Mouse (Mus musculus) gastrocnemius, adult 18-20 months (tissue): ENCODE results near the gene Tmem237. TPM values are rescaled to one million over a fixed set of nuclear protein-coding genes. Genes with fewer than 3 reads are reported as not detected.
A peak's percentile ranks its signal among the peaks of the same experiment; 100 is the strongest.

ENCODE experiments used
- DNase-seq: peaks from one replicate; pipeline ENCODE4 v3.0.0; 2021; ENCODE audit warnings: low spot score
- long read RNA-seq, 2 experiments: library from polyadenylated mRNA; stranded (forward); transcript quantifications; one replicate each; pipeline ENCODE4 v2.0.0; 2021
- total RNA-seq, 2 experiments: library from RNA; stranded (reverse); gene quantifications; 2 replicates each; pipeline ENCODE4 v1.2.3; 2021

Gene Tmem237
- total RNA-seq = 1 to 10 TPM; 3.2 to 4.4 TPM
- long read RNA-seq, experiment 1 = 0 reads
- long read RNA-seq, experiment 2 = 0 reads

DNA sequence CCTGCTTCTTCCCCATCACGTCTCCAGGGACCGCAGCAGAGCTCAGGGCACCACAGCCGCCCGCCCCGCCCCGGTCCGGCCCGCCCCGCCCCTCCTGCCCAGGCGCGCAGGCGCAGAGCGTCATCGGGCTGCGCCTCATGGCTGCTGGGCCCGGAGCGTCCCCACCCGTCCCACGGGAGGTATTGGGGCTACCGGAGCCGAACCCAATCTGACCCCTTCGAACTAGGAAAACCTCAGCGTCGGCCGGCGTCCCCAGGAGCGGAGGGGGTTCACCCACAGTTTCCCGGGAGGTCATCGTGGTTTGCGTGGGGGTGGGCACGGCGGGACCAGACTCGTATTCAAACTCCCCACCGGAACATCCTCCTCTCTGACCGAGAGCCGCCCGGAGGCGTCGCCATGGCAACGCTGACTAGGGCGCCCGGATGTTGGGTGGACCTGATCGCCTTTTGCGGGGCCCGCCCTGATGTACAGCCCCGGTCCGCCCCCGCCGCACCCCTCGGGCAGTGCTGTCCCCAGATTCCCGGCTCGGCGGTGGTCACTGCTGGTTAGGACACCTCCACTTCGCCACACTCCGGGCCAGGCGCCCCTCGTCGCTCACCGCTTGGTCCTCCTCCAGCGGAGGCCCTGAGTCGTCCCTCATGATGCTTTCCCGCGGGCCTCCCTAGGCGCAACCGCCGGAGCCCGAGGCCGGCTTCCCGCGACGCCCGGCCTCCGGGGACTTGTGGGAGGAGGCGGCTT is at the start of gene Tmem237:
Gene Tmem237 (minus strand): TSS at position 689 of the 738 bp plus-strand sequence.
- DNase-seq = peak; percentile 86

DNA sequence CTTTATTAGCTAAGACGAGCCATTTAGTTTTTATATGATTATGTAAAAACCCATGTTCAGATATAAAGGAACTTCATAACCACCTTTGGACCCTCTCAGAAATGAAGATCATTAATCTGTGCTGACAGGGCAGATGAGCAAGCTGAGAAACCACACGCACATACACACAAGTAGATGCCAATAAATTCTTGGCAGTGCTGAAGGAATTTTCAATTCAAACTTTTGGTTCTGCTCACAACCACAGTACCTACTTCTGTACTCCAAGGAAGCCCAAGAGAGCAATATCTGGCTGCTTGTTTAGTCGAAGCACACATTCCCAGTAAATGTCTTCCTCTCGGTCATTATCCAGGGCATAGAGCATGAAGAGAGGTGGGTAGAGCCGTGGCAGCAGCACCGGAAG is 49.4 kb upstream of the Tmem237 start:
- DNase-seq = no peak

DNA sequence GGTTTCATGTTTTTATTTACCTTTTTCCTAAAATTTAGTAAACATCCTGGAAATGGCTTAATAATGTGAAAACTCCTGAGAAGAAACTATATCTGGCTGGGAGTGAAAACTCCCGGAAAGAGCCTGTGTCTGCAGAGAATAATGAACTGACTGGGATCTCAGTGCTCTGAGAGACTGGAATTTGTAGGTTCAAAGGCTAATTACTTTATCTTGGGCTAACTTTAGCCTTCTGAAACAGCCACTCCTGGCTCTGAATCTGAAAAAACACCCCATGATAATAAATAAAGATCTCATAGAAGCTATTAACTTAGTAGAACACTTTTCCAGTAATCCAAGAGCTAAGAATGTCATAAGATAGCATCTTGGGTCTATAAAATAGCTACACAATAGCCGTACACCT is 48.3 kb upstream of the Tmem237 start:
- DNase-seq = no peak

DNA sequence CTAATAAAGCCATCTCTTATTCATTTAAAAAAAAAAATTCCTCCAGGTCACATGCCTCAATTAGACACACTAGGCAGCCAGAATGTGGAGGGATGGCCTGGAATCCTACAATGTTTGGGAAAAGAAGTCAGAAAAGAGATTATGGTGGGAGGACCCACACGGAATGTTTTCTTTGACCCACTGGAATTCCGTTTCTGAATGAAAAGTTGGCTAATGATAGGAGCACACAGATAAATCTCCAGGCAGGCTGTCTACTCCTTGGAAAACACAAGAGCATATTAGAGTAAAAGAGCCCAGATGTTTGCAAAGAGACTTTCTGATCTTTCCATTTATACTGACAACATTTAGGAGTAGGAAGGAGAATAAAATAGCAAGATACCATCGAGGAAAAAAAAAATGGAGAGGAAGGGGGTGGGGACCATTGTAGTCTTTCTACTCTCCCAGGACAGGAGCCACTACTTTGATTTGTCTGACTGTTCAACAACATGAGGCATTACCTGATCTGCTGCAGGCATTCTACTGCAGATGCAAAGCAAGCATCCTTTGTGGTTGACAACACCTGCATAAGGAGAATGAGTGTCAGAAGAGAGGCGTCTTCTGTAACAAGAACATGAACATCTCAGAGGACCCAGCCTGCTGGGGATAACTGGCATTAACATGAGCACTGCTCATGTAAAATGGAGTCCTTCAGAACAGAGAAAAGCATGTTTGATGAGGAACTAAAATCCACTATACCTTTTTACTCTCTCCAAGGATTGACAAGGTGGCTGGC is 47.6 kb upstream of the Tmem237 start:
- DNase-seq = no peak

DNA sequence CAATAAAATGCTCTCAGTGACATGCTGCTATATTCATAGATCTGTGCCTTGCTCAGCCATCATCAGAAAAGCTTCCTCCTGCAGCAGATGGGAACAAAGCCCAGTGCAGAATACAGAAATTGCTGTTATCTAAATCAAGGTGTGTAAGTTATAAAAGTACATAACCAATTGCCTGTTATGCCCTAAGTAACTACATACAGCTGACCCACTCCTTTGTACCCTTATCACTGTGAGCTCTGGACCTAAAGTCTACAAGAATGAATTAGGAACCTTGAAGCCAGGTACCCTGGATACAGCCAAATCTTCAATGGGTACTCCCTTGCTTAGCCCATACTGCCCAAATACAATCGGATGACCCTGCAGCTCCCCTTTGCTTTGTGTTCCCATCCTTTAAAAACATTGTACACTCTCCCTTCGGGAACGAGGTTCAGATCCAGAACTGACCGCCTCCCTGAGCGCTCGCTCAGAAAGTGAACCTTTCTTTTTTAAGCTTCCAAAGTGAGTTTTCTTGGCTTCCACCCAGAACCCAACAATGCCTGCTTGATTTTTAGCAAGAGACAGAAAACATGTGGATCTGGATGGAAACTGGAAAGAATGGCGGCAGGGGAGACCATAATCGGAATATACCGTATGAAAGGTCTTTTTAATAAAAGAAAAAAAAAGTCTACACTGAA is 46.2 kb upstream of the Tmem237 start:
- no peak for DNase-seq

DNA sequence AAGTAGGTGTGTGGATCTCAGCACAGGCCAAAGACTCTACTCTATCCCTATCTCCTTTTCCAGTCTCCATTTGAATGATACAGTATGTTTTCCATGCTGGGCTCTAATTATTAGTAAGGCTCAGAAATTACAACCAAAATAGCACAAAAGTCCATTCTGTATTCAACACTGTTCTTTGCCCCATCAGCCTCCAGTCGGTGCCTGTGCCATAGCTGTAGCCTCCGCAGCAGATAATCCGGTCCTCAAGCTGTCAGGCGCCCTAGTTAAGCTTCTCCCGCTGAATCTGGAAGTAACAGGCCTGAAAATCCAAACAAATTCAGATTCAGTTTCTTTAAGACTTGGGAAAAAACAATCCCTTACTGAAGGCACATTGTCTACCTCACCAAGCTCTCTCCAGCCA is 43.7 kb upstream of the Tmem237 start:
- DNase-seq = no peak

DNA sequence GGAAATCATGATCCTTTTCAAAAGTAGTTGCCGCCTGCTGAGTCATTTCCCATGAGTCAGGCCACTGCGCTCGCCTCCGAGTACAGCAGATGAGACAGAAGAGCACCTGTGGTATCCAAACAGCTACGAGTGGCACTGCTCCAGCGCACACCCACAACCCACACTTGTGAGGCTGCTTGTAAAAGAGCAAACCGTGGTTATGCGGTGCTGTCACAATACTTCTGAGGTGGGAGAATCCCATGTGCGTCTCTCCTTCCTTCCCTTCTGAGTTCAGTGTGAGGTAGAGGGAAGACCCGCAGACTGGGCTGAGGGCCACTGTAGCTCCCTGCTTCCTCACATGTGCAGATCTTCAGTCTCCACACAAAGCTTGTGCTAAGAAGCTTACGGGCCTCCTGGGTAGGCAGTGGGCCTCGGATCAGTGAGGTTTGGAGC is 42.8 kb upstream of the Tmem237 start, which contains the start of gene Mpp4:
Gene Mpp4 (minus strand): TSS at position 360 of the 432 bp plus-strand sequence.
- DNase-seq = no peak

DNA sequence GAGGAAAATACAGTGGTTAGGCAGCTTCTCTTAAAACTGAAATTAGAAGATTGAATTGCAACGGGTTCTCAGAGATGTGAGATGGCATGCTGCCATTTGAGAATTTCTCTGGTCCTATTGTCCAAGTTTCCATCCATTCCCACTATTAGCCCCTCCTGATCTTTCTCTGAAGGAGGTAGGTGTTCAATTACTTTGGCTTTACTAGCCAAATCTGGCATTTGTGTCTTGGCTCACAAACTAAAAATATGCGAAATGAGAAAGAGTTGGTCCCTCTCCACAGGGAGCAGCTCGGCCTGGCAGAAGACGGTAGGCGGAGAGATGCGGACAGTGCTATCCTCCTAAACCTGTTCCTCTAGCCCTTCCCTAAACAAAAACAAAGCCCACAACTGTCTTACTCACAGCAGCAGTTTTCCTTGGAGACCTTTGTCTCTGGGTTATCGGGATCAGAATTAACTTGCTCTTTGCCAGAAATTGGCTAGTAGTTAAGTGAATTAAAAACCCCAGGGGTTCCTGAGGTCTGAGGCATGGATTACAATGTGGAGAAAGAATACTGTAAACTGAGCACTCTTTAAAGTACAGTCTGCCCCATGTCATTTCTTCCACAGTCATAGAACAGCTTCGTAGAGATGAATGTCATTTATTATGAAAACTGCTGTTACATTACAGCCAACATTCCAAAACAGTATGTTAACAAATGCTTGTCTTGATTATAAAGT is 42.3 kb upstream of the Tmem237 start:
- DNase-seq = no peak

DNA sequence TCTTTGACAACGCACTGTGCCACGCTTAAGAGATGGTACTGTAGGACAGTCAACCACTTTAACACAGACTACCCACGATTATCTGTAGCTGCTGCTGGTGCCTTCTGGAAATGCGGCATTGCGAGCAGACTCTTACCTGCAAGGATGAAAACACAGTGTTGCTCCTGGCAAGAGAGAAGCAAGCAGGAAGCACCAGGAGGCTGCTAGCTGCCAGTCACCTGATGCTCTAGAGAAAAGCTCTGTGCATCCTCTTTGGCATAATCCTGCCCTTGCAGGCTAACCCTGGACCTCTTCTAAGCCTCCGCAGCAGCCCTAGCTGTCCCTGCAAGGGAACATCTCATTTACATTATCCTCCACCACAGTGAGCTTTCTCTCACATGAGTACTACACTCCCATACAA is 41.2 kb upstream of the Tmem237 start:
- no peak for DNase-seq

DNA sequence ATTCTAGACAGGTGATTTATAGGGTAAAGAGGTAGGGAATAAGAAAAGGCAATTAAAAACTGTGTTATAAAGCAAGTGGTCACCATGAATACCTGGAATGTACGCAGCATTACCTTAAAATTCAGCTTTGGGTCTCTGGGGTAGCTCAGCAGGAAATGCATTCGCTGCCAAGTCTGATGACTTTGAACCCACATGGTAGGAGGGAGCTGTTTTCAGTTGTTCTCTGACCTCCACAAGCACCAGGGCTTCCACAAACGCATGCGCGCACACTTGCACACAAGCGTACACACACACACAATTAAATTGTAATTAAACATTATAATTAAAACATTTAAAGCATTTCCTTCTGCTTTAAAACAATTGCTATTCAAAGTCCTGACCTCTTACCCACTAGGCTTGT is 40.7 kb upstream of the Tmem237 start:
- DNase-seq = no peak

DNA sequence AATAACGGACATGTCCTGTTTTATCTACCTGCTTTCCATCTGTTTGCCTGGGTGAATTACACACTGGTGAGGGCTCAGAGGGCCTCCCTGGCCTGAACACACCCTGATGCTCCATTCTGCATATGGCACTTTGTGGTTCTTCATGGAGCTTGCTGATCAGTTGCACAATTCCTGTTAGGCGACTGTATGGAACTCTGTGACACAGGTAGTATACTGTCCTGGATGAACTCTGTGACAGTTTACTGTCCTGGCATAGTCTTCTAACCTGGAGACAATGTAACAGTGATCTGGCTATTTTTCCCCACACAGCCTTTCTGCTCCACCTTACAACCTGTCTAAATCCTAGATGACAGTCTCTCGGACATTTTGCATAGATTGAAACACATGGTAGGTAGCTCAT is 38.9 kb upstream of the Tmem237 start:
- DNase-seq = no peak

DNA sequence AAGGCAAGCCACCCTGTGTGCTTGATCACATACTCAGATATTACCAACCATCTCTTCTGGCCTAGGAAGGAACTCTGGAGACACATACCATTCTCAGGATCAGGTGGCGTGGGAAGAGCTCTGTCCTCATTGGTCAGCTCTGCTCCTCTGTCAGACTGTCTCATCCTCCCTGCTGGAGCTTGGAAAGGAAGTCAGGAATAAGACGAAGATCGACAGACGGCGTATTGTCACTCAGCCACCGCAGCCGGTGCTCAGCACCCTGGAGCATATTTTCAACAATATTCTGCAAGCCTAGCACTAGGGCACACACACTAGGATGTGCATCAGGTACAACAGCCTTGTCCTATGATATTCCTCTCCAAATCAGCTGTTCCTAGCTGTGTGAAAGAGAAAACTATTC is 38.3 kb upstream of the Tmem237 start:
- no peak for DNase-seq

DNA sequence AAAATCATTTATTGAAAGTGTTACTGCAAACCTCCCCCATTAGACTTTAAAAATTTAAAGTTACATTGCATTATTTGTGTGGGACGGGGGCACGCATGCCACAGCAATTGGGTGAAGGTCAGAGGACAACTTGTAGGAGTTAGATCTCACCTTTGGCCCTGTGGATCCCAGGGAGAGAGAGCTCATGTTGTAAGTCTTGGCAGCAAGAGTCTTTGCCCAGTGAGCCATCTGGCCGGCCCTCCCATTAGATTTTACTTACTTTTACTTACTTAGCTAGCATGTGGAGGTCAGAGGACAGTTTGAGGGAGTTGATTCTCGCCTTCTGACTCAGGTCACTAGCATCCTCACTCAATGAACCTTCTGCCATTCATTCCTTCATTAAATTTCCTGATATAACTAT is 37.6 kb upstream of the Tmem237 start:
- DNase-seq = no peak

DNA sequence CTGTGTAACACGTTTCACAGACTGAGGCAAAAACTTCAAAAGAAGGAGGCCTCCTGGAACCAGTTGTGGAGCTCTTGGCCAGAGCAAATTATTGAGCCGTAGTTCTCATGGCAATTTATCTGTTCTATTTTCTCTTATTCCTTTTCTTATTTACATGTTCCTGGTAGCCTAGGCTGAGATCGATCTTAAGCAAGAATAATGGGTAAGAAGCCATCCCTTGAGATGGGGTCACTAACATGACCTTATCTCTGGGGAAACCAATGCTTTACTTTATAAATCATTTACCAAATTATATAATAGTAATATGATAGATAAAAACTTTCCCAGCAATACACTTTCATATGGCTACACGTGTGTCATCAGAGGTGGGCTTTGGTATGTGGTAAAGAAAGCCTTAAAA is 32.1 kb upstream of the Tmem237 start:
- no peak for DNase-seq

DNA sequence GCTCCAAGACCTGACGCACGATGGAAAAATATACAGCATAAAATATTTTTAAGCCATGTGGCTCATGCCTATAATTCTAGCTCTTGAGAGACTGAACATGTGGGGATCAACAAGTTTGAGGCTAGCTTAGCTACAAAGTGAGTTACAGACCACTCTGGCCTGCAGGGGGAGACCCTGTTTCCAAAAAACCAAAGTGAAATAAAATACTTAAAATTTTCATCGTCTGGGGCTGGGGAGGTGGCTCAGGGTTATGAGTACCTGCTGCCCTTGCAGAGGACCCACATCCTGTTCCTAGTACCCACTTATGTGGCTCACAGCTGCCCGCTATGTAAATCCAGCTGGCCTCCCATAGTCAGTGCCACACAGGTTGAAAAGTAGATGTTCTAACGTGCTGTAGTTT is 30.3 kb upstream of the Tmem237 start:
- DNase-seq = no peak

DNA sequence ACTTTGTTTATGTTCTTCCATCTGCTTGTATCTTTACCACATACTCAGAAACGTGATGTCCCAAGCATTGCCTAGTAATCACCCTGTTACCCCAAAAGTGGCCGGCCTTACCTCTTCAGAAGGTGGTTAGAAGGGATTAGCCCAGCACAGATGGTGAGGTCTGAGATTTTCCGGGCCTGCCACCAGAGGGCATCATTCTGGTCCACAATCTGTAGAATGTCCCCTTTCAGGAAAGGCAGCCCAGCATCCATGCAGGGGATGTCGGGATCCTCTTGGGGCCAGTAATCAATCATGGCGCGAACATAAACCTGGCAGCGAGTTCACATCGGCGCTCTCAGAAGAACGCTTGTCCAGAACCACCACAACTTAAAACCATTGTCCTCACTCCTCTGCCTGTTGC is 24.3 kb upstream of the Tmem237 start:
- DNase-seq = peak; percentile 9

DNA sequence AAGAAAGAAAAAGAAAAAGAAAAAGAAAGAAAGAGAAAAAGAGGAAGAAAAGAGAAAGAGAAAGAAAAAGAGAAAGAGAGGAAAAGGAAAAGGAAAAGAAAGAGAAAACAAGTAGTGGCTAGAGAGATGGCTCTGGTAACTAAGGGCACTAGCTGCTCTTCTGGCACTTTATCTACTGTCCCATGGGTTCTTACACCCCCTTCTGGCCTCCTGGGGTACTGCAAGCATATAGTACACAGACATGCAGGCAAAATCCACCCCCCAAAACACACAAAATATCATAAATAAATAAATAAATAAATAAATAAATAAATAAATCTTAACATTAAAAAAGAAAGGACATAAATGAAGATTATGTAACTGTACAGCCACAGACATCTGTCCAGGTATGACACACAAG is 22.6 kb upstream of the Tmem237 start:
- peak; percentile 55 for DNase-seq

DNA sequence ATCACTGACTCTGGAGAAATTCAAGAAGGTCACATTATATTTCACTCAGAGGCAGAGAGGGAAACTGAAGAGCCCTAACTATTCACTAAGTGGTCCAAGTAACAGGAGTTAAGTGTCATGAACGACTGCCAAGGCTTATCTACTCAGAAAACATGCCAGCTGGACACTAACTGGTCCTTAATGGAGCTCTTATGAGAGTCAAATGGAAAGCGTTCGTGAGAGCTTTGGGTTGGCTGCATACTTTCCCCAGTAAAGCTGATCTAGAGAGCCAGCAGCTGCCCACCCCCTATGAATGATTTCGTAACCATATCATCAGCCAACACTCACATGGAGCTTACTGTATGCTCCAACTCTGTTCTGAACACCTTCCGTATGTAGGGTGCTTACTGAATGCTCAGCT is 14.2 kb upstream of the Tmem237 start:
- DNase-seq = no peak

DNA sequence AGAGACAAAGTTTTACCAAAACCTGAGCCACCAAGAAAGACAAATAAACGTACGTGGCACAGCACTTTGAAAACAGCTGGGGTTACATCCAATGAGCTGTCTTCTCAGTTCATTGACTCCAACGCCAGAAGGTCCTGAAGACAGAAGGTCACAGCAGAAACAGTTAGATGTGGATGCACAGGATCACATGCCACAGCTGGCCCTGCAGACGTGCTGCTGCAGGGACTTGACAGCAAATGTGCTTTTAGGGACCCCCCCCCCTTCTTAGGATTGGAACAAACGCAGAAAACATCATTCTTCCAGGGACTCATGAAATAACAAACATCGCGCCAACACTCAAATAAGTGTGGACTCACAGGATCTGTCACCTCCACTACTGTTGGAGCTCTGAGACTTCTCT is 8.7 kb upstream of the Tmem237 start:
- no peak for DNase-seq

DNA sequence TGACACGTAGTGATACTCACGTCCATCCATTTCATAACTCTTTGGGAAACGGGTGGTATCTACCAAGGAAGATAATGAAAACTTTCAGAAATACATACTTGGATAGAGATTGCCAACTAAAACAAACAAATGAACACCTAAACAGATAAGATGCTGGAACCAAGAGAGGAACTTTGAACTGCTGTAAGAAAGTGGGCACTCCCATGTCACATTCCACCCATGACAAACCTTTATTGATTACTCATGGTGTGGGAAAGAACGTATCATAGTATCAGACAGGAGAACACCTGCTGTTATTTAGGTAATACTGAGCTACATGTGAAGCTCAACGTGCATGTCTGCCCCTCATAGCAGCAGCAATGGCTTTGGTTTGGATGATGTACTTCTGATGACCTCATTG is 5.3 kb upstream of the Tmem237 start:
- no peak for DNase-seq

DNA sequence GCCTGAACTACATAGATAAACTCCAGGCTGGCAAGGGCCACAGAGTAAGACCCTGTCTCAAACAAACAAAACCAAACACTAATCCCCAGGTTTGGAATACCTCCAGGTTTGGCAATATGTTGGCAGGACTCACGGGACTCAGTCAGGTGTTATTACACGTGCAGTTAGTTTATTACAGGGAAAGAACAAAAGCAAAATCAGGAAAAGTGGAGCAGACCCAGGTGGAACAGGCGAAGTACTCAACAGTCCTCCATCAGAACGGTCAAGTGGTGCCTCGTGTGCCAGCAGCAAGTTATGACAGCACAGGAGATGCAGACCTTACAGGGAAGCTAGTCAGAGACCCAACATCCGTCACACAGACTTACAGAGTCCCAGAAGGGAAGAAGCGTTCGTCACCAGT is 9.7 kb downstream of the Tmem237 start:
- no peak for DNase-seq

DNA sequence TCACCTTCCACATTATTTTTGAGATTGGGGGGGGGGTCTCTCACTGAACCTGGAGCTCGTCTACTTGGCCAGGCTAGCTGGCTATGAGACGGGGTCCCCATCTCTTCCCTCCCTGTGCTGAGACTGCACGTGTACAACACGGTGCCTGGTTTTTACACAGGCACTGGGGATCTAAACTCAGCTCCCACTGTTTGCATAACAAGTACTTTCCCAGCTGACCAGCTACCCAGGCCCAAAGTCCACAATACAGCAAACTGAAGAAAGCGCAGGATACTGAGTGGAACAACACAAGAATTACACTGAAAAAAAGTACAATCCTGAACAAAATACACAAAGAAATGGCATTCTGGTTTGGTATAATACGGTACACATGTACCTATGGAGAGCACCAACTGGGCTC is 18.1 kb downstream of the Tmem237 start:
- no peak for DNase-seq
